Mouse (Mus musculus): ENCODE measurements around the gene Ptma. TPM values are rescaled to one million over a fixed set of nuclear protein-coding genes. Genes with fewer than 3 reads are reported as not detected.

Ptma gene
- 1,000 to 10,000 TPM; 1,389 to 1,450 TPM for polyA plus RNA-seq (2017; shearing (Covaris generic))

DNA sequence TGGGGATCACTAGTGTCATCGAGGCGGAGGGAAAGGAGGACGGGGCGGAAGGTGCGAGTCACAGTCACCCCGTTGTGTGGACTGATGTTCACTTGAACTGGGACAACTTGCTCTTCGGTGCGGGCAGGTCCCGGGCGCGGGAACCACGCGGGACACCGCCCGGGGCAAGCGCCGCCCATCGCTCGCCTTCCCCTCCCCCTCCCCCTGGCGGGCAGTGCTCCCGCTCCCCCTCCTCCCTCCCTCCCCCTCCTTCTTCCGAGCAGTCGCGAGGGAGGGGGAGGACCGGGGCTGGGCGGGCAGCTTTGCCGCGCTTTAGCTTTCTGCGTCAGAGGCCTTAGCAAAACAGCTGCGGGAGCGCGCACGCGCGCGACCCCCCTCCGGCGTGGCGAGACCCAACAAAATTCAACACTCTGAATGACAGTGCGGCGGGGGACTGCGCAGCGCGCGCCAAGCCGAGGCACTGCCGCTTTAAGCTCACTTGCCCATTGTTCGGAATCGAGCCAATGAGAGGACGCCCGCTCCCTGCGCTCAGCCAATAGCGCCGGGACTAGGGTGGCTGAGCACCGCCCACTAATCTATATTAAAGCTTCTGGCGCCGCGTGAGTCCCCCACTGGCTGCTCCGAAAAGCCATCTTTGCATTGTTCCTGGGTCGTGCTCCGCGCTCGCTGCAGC, at the start of gene Ptma:
Gene Ptma (plus strand): TSS at position 611 of the 673 bp plus-strand sequence.

Other genes starting within 250 kb of the Ptma start
- gene B3gnt7, start 223.9 kb upstream of the Ptma start, polyA plus RNA-seq (2017; shearing (Covaris generic)): 1 to 10 TPM in 1 of 2 experiments, not detected in 1; 1.1 TPM
- 100 to 1,000 TPM; 377 to 419 TPM for gene Ncl, start 167.3 kb upstream of the Ptma start, polyA plus RNA-seq (2017; shearing (Covaris generic))
- gene Nmur1, start 100.5 kb upstream of the Ptma start, polyA plus RNA-seq (2017; shearing (Covaris generic)): 1 to 10 TPM in 1 of 2 experiments, under 1 TPM in 1; 0.83 to 2.0 TPM
- gene Tex44, start 100.4 kb upstream of the Ptma start, polyA plus RNA-seq (2017; shearing (Covaris generic)): not detected
- 10 to 100 TPM; 46.5 to 47.7 TPM for gene Pde6d, start 55.9 kb downstream of the Ptma start, polyA plus RNA-seq (2017; shearing (Covaris generic))
- gene Cops7b, start 56.2 kb downstream of the Ptma start, polyA plus RNA-seq (2017; shearing (Covaris generic)): 10 to 100 TPM; 24.6 to 37.8 TPM
- gene Nppc, start 143.8 kb downstream of the Ptma start, polyA plus RNA-seq (2017; shearing (Covaris generic)): under 1 TPM in 1 of 2 experiments, not detected in 1; 0.37 TPM
- 10 to 100 TPM; 32.7 to 35.5 TPM for gene Dis3l2, start 177.1 kb downstream of the Ptma start, polyA plus RNA-seq (2017; shearing (Covaris generic))

Measured in inflammation-experienced regulatory T-cells (primary cell).